Mouse (Mus musculus): Measurements from ENCODE around the gene Cgas. TPM values are rescaled to one million over a fixed set of nuclear protein-coding genes. Genes with fewer than 3 reads are reported as not detected.
A peak's percentile ranks its signal among the peaks of the same experiment; 100 is the strongest.
"Not testable (repeated sequence)": the region's sequence is repeated elsewhere in the genome, so short reads cannot be mapped to it uniquely, and the experiment has no call there.

Cgas gene
- polyA plus RNA-seq, 1 experiment from 2014 or later = 0.80 TPM

DNA sequence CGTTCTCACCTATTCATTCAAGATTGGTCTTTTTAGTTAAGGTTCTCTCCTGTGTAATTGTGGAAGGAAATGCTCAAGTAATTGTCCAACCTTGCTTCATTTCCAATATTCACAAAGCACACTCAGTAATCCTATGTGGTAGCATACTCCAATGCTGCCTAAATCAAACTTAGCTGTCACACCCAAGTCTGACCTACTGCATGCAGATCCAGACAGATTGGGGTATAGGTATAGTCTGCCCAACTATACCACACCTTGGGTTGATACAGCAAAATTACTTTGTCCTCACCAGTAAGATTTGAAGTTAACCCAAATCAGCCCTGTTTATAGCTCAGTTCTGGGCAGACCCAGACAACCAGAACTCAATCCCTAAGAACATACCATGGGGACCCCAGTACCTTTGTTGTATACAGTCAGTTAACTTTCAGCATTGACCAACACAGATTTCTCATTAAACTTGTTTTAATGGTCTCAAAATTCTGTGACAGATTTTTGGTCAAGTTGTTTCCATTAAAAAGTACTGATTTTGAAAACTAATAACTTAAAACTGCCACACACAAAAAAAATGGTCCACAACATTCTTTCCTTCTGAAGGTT, 35.1 kb upstream of the Cgas start:
- not testable (repeated sequence) for H3K9me3 ChIP-seq; H3K27me3 ChIP-seq (replicated peaks); H3K4me3 ChIP-seq; ATAC-seq (replicated peaks); H3K9ac ChIP-seq
- WGBS = 52% methylated on average over 1 of the region's 1 CpGs
- Histone ChIP-seq H3K36me3 (replicated peaks) (peaks cover 28% of the 10 kb centered on the region), H3K4me2 (0 out of 2 replicates have a peak overlapping the region, but pooled peaks have one; percentile 5), H3K27ac (0 out of 2 replicates have a peak overlapping the region, but pooled peaks have one; percentile 25), H3K4me1 (peaks cover 42% of the 10 kb centered on the region)

- Histone ChIP-seq H3K9ac (no peak overlapping the region), H3K4me1 (peaks cover 34% of the 10 kb centered on the region), H3K4me3 (no peak overlapping the region), H3K27ac (peak overlapping the region; percentile 7; the same call in 1 of the 2 replicates), H3K36me3 (replicated peaks) (peaks cover 31% of the 10 kb centered on the region), H3K4me2 (peak overlapping the region; percentile 5; the same call in 1 of the 2 replicates), H3K27me3 (replicated peaks) (no peaks in the 10 kb centered on the region), H3K9me3 (no peaks in the 10 kb centered on the region)
- no peak for ATAC-seq (replicated peaks)
- WGBS = 6% methylated on average over 5 of the region's 5 CpGs
These were observed 34.0 kb upstream of the Cgas start for GRCm38 (mm10) chr9:78477021-78477551.

DNA sequence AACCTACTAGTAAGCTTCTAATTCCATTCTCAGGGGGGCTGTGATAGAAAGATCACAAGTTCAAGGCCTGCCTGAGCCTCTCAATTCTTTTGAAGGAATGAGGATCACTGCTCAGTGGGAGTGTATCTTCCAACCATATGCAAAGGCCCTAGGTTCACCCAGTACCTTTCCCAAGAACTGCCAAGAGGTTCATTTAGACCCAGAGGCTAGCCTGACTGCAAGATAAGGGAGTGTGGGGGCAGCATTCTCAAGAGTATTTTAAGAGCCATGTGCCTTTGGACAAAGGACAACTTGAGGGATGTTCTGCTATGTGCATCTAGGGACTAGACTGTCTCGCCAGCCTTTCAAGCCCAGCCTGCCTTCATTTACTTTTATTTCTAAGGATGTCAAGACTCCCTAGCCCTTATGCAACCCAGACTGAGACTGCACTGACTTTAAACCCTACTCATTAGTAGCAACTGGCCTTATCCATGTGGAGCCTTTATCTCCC, 33.5 kb upstream of the Cgas start:
- Histone ChIP-seq H3K4me3 (no peak overlapping the region), H3K27ac (0 out of 2 replicates have a peak overlapping the region, but pooled peaks have one; percentile 7), H3K27me3 (replicated peaks) (no peaks in the 10 kb centered on the region), H3K36me3 (replicated peaks) (peaks cover 31% of the 10 kb centered on the region), H3K9me3 (no peaks in the 10 kb centered on the region), H3K9ac (no peak overlapping the region), H3K4me1 (peaks cover 34% of the 10 kb centered on the region), H3K4me2 (no peak overlapping the region)
- ATAC-seq (replicated peaks) = no peak
- WGBS = 18% methylated on average over 1 of the region's 1 CpGs

DNA sequence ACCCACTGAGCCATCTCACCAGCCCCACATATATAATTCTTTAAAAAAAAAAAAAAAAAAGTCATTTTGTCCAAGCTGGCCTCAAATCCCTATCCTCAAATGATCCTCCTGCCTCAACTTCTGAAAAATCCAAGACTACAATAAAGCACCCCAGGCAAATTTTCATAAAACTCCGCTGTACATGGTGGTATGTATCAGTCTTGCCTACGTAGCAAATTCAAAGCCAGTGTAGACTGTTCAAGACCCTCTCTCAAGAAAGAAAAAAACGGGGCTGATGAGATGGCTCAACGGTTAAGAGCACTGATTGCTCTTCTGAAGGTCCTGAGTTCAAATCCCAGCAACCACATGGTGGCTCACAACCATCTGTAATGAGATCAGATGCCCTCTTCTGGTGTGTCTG, 32.8 kb upstream of the Cgas start:
- Histone ChIP-seq H3K9me3 (no peaks in the 10 kb centered on the region), H3K9ac (no peak overlapping the region), H3K4me1 (peaks cover 34% of the 10 kb centered on the region), H3K4me3 (no peak overlapping the region), H3K36me3 (replicated peaks) (peaks cover 31% of the 10 kb centered on the region), H3K27me3 (replicated peaks) (no peaks in the 10 kb centered on the region), H3K4me2 (no peak overlapping the region), H3K27ac (no peak overlapping the region)
- no peak for ATAC-seq (replicated peaks)
- WGBS = 83% methylated on average over 4 of the region's 4 CpGs

GRCm38 (mm10) chr9:78475383-78475780, 32.3 kb upstream of the Cgas start:
- H3K4me1 ChIP-seq = peaks cover 34% of the 10 kb centered on the region
- no peaks in the 10 kb centered on the region for H3K27me3 ChIP-seq (replicated peaks)
- ATAC-seq (replicated peaks) = no peak
- peaks cover 36% of the 10 kb centered on the region for H3K36me3 ChIP-seq (replicated peaks)
- H3K4me3 ChIP-seq = no peak overlapping the region
- 95% methylated on average over 2 of the region's 2 CpGs for WGBS
- H3K4me2 ChIP-seq = no peak overlapping the region
- H3K27ac ChIP-seq = no peak overlapping the region
- H3K9me3 ChIP-seq = no peaks in the 10 kb centered on the region
- no peak overlapping the region for H3K9ac ChIP-seq

DNA sequence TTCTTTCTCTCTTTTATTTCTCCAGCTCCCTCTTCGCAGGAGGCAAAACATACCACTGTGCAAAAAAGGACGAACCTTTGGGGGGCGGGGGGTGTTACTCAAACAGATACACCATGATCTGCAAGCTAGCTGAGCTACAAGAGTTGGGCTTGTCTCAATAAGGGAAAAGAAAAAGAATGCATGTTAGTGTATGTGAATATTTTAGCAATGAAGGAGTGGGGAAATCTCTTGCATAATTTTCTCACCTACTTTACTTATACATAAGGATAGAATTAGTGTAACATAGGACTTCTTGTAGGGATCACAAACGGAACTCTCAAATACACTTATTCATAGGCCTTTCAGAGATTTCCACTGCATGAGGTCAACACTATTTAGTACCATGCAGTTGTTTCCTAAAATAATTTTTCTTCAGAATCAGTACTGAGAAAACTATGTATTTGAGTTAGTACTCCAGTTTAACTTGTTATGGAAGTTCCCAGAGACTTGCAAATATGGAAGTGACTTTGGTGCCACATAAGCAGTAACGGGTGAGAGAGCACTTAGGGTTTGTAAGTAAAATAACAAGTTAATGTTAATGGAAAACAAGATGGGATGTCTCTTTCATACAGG, 31.8 kb upstream of the Cgas start:
- no peak overlapping the region for H3K9ac ChIP-seq
- WGBS = 89% methylated on average over 5 of the region's 5 CpGs
- no peaks in the 10 kb centered on the region for H3K27me3 ChIP-seq (replicated peaks)
- ATAC-seq (replicated peaks) = no peak
- no peak overlapping the region for H3K4me3 ChIP-seq
- no peak overlapping the region for H3K27ac ChIP-seq
- H3K4me1 ChIP-seq = peaks cover 29% of the 10 kb centered on the region
- H3K4me2 ChIP-seq = no peak overlapping the region
- peaks cover 40% of the 10 kb centered on the region for H3K36me3 ChIP-seq (replicated peaks)
- no peaks in the 10 kb centered on the region for H3K9me3 ChIP-seq

- Histone ChIP-seq H3K27me3 (replicated peaks) (no peaks in the 10 kb centered on the region), H3K9me3 (no peaks in the 10 kb centered on the region), H3K4me2 (no peak overlapping the region), H3K4me3 (no peak overlapping the region), H3K36me3 (replicated peaks) (peaks cover 40% of the 10 kb centered on the region), H3K27ac (no peak overlapping the region), H3K4me1 (peaks cover 25% of the 10 kb centered on the region), H3K9ac (no peak overlapping the region)
- 79% methylated on average over 2 of the region's 2 CpGs for WGBS
- ATAC-seq (replicated peaks) = no peak
These were observed 31.2 kb upstream of the Cgas start for GRCm38 (mm10) chr9:78474270-78474669.

DNA sequence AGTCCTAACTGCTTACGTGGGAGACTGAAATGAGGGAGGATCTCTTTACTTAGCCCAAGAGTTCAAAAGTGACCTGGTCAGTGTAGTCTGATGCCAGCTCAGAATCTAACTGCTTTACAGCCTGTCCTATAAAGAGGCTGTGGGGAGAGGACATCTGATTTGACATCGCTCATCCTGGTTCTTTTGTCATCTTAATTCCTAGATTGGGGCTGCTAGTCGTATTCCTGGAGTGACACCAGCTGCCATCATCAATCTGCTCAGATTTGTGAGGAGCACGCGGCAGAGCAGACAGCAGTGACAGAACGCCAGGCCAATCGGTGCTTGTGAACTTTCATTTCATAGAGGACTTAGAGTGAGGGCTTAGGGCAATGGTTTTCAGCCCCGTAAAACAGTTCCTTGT, 30.6 kb upstream of the Cgas start:
- H3K9ac ChIP-seq = no peak overlapping the region
- H3K27ac ChIP-seq = no peak overlapping the region
- no peak for ATAC-seq (replicated peaks)
- H3K36me3 ChIP-seq (replicated peaks) = peaks cover 40% of the 10 kb centered on the region
- 80% methylated on average over 8 of the region's 8 CpGs for WGBS
- peaks cover 18% of the 10 kb centered on the region for H3K4me1 ChIP-seq
- no peak overlapping the region for H3K4me2 ChIP-seq
- no peaks in the 10 kb centered on the region for H3K9me3 ChIP-seq
- no peaks in the 10 kb centered on the region for H3K27me3 ChIP-seq (replicated peaks)
- H3K4me3 ChIP-seq = no peak overlapping the region

DNA sequence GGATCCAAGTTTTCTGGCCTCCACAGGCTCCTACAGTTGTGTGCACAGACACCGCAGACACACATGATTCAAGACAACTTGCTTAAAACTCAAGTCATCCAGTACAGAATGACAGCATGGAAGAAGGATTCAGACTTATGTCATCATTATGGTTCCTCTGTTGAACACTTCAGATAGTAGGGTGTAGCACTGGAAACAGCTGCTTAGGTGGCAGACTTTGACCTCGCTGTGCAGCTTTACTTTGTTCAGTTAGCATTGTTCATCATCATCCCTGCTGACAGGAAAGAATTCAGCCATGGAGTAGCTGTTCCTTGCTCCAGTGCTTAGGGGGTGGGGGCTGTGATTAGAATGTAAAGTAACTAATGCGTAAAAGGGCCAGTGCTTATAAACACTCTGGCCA, 22.7 kb upstream of the Cgas start:
- 90% methylated on average over 3 of the region's 3 CpGs for WGBS
- Histone ChIP-seq H3K9ac (no peak overlapping the region), H3K9me3 (no peaks in the 10 kb centered on the region), H3K36me3 (replicated peaks) (peaks cover 51% of the 10 kb centered on the region), H3K4me2 (no peak overlapping the region), H3K27me3 (replicated peaks) (no peaks in the 10 kb centered on the region), H3K27ac (no peak overlapping the region), H3K4me3 (no peak overlapping the region), H3K4me1 (no peaks in the 10 kb centered on the region)
- ATAC-seq (replicated peaks) = no peak

- Histone ChIP-seq H3K27me3 (replicated peaks) (no peaks in the 10 kb centered on the region), H3K27ac (no peak overlapping the region), H3K4me1 (no peaks in the 10 kb centered on the region), H3K4me3 (no peak overlapping the region), H3K36me3 (replicated peaks) (peaks cover 52% of the 10 kb centered on the region), H3K4me2 (no peak overlapping the region), H3K9me3 (no peaks in the 10 kb centered on the region), H3K9ac (no peak overlapping the region)
- 95% methylated on average over 4 of the region's 4 CpGs for WGBS
- no peak for ATAC-seq (replicated peaks)
These were observed 20.3 kb upstream of the Cgas start for GRCm38 (mm10) chr9:78463337-78463736.

DNA sequence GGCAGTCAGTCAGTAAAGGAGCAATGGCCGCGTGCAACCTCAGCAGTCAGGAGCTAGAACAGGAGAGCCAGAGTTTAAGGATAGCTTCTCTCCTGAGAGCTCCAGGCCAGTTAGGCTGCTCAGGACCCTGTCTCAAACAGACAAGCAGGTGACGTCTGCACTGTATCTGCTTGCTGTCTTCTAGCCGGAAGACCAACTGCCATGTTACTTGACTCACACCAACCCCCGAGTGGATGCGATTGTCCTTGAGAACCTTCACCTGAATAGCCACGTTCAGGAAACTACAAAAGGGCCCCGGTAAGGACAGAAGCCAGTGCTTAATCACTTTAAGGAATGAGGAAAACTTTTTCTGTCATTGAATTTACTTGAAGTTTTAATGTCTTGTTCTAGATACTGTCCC, 14.0 kb upstream of the Cgas start:
- no peak overlapping the region for H3K27ac ChIP-seq
- peaks cover 45% of the 10 kb centered on the region for H3K36me3 ChIP-seq (replicated peaks)
- H3K4me3 ChIP-seq = no peak overlapping the region
- WGBS = 95% methylated on average over 8 of the region's 8 CpGs
- no peaks in the 10 kb centered on the region for H3K9me3 ChIP-seq
- H3K4me1 ChIP-seq = no peaks in the 10 kb centered on the region
- ATAC-seq (replicated peaks) = no peak
- no peak overlapping the region for H3K4me2 ChIP-seq
- H3K9ac ChIP-seq = no peak overlapping the region
- no peaks in the 10 kb centered on the region for H3K27me3 ChIP-seq (replicated peaks)

DNA sequence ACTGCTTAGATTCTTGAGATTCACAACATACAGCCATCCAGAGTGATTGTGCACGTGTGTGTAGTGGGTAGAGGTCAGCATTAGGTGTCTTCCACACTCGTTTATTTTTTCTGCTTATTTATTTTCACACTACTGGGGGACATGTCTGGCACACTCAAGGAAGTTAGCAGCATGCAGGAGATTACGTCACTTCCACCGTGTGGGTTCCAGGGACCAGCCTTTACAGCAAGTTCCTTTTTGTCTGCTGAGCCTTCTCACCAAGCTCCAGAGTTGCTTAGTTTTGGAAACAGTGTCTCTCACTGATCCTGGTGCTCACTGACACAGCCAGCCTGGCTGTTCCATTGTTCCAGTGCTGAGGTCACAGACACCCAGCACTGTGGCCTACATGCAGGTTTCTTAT, 8.3 kb upstream of the Cgas start:
- ATAC-seq (replicated peaks) = no peak
- no peak overlapping the region for H3K4me2 ChIP-seq
- peaks cover 14% of the 10 kb centered on the region for H3K4me1 ChIP-seq
- H3K36me3 ChIP-seq (replicated peaks) = peaks cover 25% of the 10 kb centered on the region
- no peak overlapping the region for H3K4me3 ChIP-seq
- no peaks in the 10 kb centered on the region for H3K9me3 ChIP-seq
- H3K9ac ChIP-seq = no peak overlapping the region
- 83% methylated on average over 4 of the region's 4 CpGs for WGBS
- H3K27me3 ChIP-seq (replicated peaks) = 0 out of 2 replicates have a peak, but pooled peaks cover 3% of the 10 kb centered on the region
- H3K27ac ChIP-seq = no peak overlapping the region

DNA sequence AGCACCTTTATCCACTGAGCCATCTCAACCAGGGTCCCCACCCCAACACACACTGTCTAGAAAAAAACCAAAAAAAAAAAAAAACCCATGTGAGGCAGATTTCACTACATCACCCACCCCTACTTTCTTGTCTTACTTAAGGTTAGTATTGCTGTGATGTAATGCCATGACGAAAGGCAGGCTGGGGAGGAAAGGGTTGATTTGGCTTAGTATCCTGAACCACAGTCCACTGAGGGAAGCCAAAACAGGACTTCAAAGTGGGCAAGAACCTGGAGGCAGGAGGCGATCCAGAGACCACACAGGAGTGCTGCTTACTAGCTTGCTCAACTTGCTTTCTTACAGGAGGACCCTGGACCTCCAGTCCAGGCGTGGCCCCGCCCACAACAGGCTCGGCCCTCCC, 7.4 kb upstream of the Cgas start:
- no peak overlapping the region for H3K4me2 ChIP-seq
- no peak overlapping the region for H3K9ac ChIP-seq
- WGBS = 84% methylated on average over 5 of the region's 5 CpGs
- no peak overlapping the region for H3K4me3 ChIP-seq
- ATAC-seq (replicated peaks) = no peak
- H3K4me1 ChIP-seq = peaks cover 14% of the 10 kb centered on the region
- no peaks in the 10 kb centered on the region for H3K9me3 ChIP-seq
- no peak overlapping the region for H3K27ac ChIP-seq
- peaks cover 12% of the 10 kb centered on the region for H3K27me3 ChIP-seq (replicated peaks)
- peaks cover 25% of the 10 kb centered on the region for H3K36me3 ChIP-seq (replicated peaks)
